Mouse (Mus musculus): ENCODE measurements around the gene Olfr1340. TPM values are rescaled to one million over a fixed set of nuclear protein-coding genes. Genes with fewer than 3 reads are reported as not detected.

The Olfr1340 gene
- polyA plus RNA-seq, 1 experiment: not detected

DNA sequence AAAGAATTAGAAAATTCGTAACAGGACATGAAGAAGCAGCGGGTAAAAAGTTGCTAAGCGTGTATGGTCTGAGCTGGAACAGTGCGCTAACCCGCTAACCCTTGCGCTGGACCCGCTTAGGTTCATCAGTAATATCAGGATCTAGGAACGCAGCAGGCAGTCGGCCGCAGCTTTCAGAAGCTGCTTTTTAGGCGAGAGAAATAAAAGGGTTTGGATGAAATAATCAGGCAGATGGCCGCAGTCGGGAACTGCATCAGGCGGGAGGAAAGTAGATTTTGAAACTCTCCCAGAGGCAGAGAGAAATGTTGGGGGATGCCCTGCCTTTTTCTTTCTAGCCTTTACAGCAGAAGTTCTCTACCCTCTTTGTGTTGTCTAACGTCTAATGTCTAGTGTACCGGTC, 21.9 kb downstream of the Olfr1340 start:
- DNase-seq (ENCODE audit: low read depth): peak; percentile 31

DNA sequence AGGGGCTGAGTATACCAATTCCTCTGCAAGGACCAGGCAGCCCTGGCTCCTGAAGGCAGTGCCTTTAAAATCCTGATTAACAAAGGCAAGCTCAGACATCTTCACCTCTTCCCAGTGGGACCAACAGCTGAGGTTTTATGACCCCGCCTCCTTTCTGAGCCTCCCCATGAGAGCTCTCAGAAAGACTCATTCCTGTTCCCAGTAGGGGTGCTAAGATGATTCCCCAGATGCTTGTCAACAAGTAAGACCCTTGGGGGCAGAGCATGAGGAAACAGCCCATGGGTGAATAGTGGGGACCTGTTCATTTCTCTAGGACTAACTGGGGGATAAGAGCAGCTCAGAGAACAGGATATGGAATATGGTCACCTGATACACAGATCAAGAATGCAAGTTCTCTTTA, 38.7 kb downstream of the Olfr1340 start, which contains the start of gene Olfr1338:
Olfr1338 (minus strand) TSS at position 101 of the 400 bp plus-strand sequence.
- no peak for DNase-seq (ENCODE audit: low read depth)
- TF ChIP-seq POLR2A (IDR thresholded peaks at IDR 0.05; ENCODE audit: borderline replicate concordance, extremely low read depth, insufficient read depth, insufficient read length, poor library complexity, severe bottlenecking) (no peak), CTCF (IDR thresholded peaks at IDR 0.05; ENCODE audit: borderline replicate concordance, extremely low read depth, insufficient read depth, insufficient read length) (no peak)

More for the DNA sequence above, 21.9 kb downstream of the Olfr1340 start:
- TF ChIP-seq POLR2A (IDR thresholded peaks at IDR 0.05; ENCODE audit: borderline replicate concordance, extremely low read depth, insufficient read depth, insufficient read length, poor library complexity, severe bottlenecking) (no peak), CTCF (IDR thresholded peaks at IDR 0.05; ENCODE audit: borderline replicate concordance, extremely low read depth, insufficient read depth, insufficient read length) (no peak)

Other genes with a start within 250 kb of the Olfr1340 start
- 18.8 and 23.1 TPM in 2 replicates for gene Tie1, start 230.1 kb upstream of the Olfr1340 start, polyA plus RNA-seq (2012; rRNA removed)
- gene 2610528J11Rik, start 193.1 kb upstream of the Olfr1340 start, polyA plus RNA-seq (2012; rRNA removed): 0.27 and 0.29 TPM in 2 replicates
- gene Tmem125, start 176.1 kb upstream of the Olfr1340 start, polyA plus RNA-seq (2012; rRNA removed): 0.49 and 0.82 TPM in 2 replicates
- 0.72 and 1.5 TPM in 2 replicates for gene Cfap57, start 99.4 kb upstream of the Olfr1340 start, polyA plus RNA-seq (2012; rRNA removed)
- 67.7 and 74.9 TPM in 2 replicates for gene Ebna1bp2, start 99.3 kb upstream of the Olfr1340 start, polyA plus RNA-seq (2012; rRNA removed)
- not detected in 2 replicates for gene Olfr62, start 61.2 kb upstream of the Olfr1340 start, polyA plus RNA-seq (2012; rRNA removed)
- 0.05 TPM in 2 replicates for gene Olfr1342, start 27.4 kb upstream of the Olfr1340 start, polyA plus RNA-seq (2012; rRNA removed)
- not detected in 2 replicates for gene Olfr1341, start 16.6 kb upstream of the Olfr1340 start, polyA plus RNA-seq (2012; rRNA removed)
- not detected in 2 replicates for gene Olfr1339, start 12.0 kb downstream of the Olfr1340 start, polyA plus RNA-seq (2012; rRNA removed)
- not detected in 2 replicates for gene Olfr1338, start 38.6 kb downstream of the Olfr1340 start, polyA plus RNA-seq (2012; rRNA removed)
- not detected in 2 replicates for gene Olfr1337, start 62.4 kb downstream of the Olfr1340 start, polyA plus RNA-seq (2012; rRNA removed)
- gene Olfr1335, start 89.8 kb downstream of the Olfr1340 start, polyA plus RNA-seq (2012; rRNA removed): not detected in 2 replicates
- not detected in 2 replicates for gene Olfr1333, start 116.1 kb downstream of the Olfr1340 start, polyA plus RNA-seq (2012; rRNA removed)
- not detected in 2 replicates for gene Olfr1331, start 144.5 kb downstream of the Olfr1340 start, polyA plus RNA-seq (2012; rRNA removed)
- gene Olfr1330, start 168.5 kb downstream of the Olfr1340 start, polyA plus RNA-seq (2012; rRNA removed): not detected in 2 replicates
- not detected in 2 replicates for gene Olfr1329, start 197.3 kb downstream of the Olfr1340 start, polyA plus RNA-seq (2012; rRNA removed)
- gene Olfr1328, start 218.5 kb downstream of the Olfr1340 start, polyA plus RNA-seq (2012; rRNA removed): not detected in 2 replicates
- 0.06 TPM in 1 of 2 replicates, not detected in the other for gene Lao1, start 241.4 kb downstream of the Olfr1340 start, polyA plus RNA-seq (2012; rRNA removed)

Measured in brain, embryonic 14.5 days (tissue).